Mouse (Mus musculus): ENCODE data around the gene Islr. TPM values are rescaled to one million over a fixed set of nuclear protein-coding genes. Genes with fewer than 3 reads are reported as not detected.

Islr gene
- polyA plus RNA-seq, 1 experiment from 2014 or later: 109 TPM

DNA sequence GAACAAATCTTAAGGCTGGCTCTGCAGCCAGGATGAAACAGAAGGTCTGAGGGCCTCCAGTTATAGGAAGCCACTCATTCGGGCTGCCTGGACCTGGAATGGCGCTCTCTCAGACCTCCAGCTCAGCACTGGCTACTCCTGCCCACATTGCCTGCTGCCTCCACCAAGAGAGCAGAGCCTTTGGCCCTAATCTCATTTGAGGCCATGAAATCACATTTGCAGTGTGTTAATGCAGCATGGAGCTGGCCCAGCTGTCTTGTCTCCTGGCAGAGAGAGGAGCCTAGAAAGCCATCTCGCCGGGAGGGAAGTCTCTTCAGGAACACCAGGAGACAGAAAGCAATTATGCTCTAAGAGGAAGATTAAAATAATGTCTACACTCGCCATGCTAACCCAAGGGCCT lies 96.6 kb downstream of the Islr start:
- no peak for ATAC-seq (ENCODE audit: insufficient number of reproducible peaks, insufficient read depth, low FRiP score, low TSS enrichment, low read depth)
- no peak overlapping the region for H3K4me2 ChIP-seq
- peaks cover 37% of the 10 kb centered on the region for H3K4me1 ChIP-seq (replicated peaks)
- no peak overlapping the region for H3K4me3 ChIP-seq (replicated peaks)
- H3K9ac ChIP-seq (replicated peaks): no peak overlapping the region
- peaks cover 6% of the 10 kb centered on the region for H3K27me3 ChIP-seq
- no peak overlapping the region for H3K27ac ChIP-seq
- H3K36me3 ChIP-seq: no peaks in the 10 kb centered on the region
- no peaks in the 10 kb centered on the region for H3K9me3 ChIP-seq
- WGBS: 70% methylated on average over 5 of the region's 5 CpGs

Small RNA genes within 50 kb of the gene (microRNA-seq; reads per million reads assigned to microRNA genes)
- gene Mir6385: not detected

Other genes starting within 250 kb of the Islr start
- 0.16 and 0.24 TPM in 2 replicates for gene Cyp11a1, start 197.9 kb downstream of the Islr start, polyA plus RNA-seq (2016; fragmentation: Nextera tagmentation; extraction: Ambion mirVana)
- gene Stra6, start 140.5 kb downstream of the Islr start, polyA plus RNA-seq (2016; fragmentation: Nextera tagmentation; extraction: Ambion mirVana): 37.5 and 49.0 TPM in 2 replicates
- 0.19 and 0.42 TPM in 2 replicates for gene Ccdc33, start 85.5 kb downstream of the Islr start, polyA plus RNA-seq (2016; fragmentation: Nextera tagmentation; extraction: Ambion mirVana)
- gene Islr2, start within 50 bp of the Islr start, polyA plus RNA-seq (2016; fragmentation: Nextera tagmentation; extraction: Ambion mirVana): 1.4 and 1.8 TPM in 2 replicates
- gene Pml, start 45.5 kb upstream of the Islr start, polyA plus RNA-seq (2016; fragmentation: Nextera tagmentation; extraction: Ambion mirVana): 16.1 and 18.4 TPM in 2 replicates
- 33.6 and 35.3 TPM in 2 replicates for gene Stoml1, start 48.9 kb upstream of the Islr start, polyA plus RNA-seq (2016; fragmentation: Nextera tagmentation; extraction: Ambion mirVana)
- gene Loxl1, start 108.9 kb upstream of the Islr start, polyA plus RNA-seq (2016; fragmentation: Nextera tagmentation; extraction: Ambion mirVana): 30.1 and 34.7 TPM in 2 replicates
- gene Tbc1d21, start 166.1 kb upstream of the Islr start, polyA plus RNA-seq (2016; fragmentation: Nextera tagmentation; extraction: Ambion mirVana): not detected in 2 replicates

All from limb, embryonic 12.5 days (tissue).